Mouse (Mus musculus) stomach, embryonic 15.5 days (tissue): ENCODE data around the gene Lin9. TPM values are rescaled to one million over a fixed set of nuclear protein-coding genes. Genes with fewer than 3 reads are reported as not detected.

Experiments used
- ATAC-seq: fragments of 200-750 bp; cut with Nextera tagmentation; 2 replicates; pipeline ENCODE4 v1.8.0; 2017; ENCODE audit warnings: low read depth, moderate number of reproducible peaks, moderate TSS enrichment; ENCODE audit not compliant: insufficient read depth, low FRiP score
- H3K27ac ChIP-seq: fragments of 300-500 bp; sonication (generic); 2 replicates; pipeline ENCODE4 v1.5.1; 2015; ENCODE audit warnings: mild to moderate bottlenecking, inconsistent platforms
- H3K27me3 ChIP-seq: fragments of 300-500 bp; sonication (generic); replicated peaks from 2 replicates; pipeline ENCODE4 v1.6.1; 2015; ENCODE audit warnings: inconsistent platforms
- H3K36me3 ChIP-seq: fragments of 300-500 bp; sonication (generic); 2 replicates; pipeline ENCODE4 v1.6.1; 2015; ENCODE audit warnings: inconsistent platforms
- H3K4me1 ChIP-seq: fragments of 300-500 bp; sonication (generic); 2 replicates; pipeline ENCODE4 v1.6.1; 2015; ENCODE audit warnings: inconsistent platforms
- H3K4me2 ChIP-seq: fragments of 300-500 bp; sonication (generic); 2 replicates; pipeline ENCODE4 v1.6.1; 2015; ENCODE audit warnings: mild to moderate bottlenecking, inconsistent platforms
- H3K4me3 ChIP-seq: fragments of 300-500 bp; sonication (generic); replicated peaks from 2 replicates; pipeline ENCODE4 v1.5.1; 2015; ENCODE audit warnings: inconsistent platforms
- H3K9ac ChIP-seq: fragments of 300-500 bp; sonication (generic); 2 replicates; pipeline ENCODE4 v1.6.1; 2015; ENCODE audit warnings: inconsistent platforms
- H3K9me3 ChIP-seq: fragments of 300-500 bp; sonication (generic); 2 replicates; pipeline ENCODE4 v1.6.1; 2016; ENCODE audit warnings: inconsistent platforms
- WGBS: fragments of 180-500 bp; shearing (Covaris S2); methylation state at CpG from one replicate; pipeline ENCODE4 v1.1.7; 2015; 5-methylcytosine and 5-hydroxymethylcytosine counted together
- polyA plus RNA-seq: library from polyadenylated mRNA; unstranded; fragments of >200 nt; fragmentation: Nextera tagmentation; extraction: Ambion mirVana; gene quantifications from 2 replicates; pipeline ENCODE4 v1.2.1, GENCODE M21; 2015

Lin9 gene
- polyA plus RNA-seq, 1 experiment from 2014 or later = 18.0 TPM

GRCm38 (mm10) chr1:180708935-180709776 lies 68.2 kb downstream of the Lin9 start:
- no peak overlapping the region for H3K27ac ChIP-seq
- no peaks in the 10 kb centered on the region for H3K9me3 ChIP-seq
- H3K4me2 ChIP-seq = no peak overlapping the region
- H3K36me3 ChIP-seq = no peaks in the 10 kb centered on the region
- 56% methylated on average over 14 of the region's 14 CpGs for WGBS
- H3K27me3 ChIP-seq = no peaks in the 10 kb centered on the region
- H3K4me3 ChIP-seq = no peak overlapping the region
- no peak overlapping the region for H3K9ac ChIP-seq
- ATAC-seq = no peak
- H3K4me1 ChIP-seq = no peaks in the 10 kb centered on the region

- no peaks in the 10 kb centered on the region for H3K27me3 ChIP-seq
- no peak overlapping the region for H3K4me3 ChIP-seq
- H3K9ac ChIP-seq = no peak overlapping the region
- H3K4me1 ChIP-seq = no peaks in the 10 kb centered on the region; the same call in 1 of the 2 replicates
- H3K9me3 ChIP-seq = no peaks in the 10 kb centered on the region
- ATAC-seq = no peak
- H3K4me2 ChIP-seq = no peak overlapping the region
- no peak overlapping the region for H3K27ac ChIP-seq
- WGBS = 76% methylated on average over 5 of the region's 5 CpGs
- H3K36me3 ChIP-seq = no peaks in the 10 kb centered on the region
These were observed 77.8 kb downstream of the Lin9 start for GRCm38 (mm10) chr1:180718756-180719155.

- H3K4me2 ChIP-seq = no peak overlapping the region
- no peaks in the 10 kb centered on the region for H3K36me3 ChIP-seq
- H3K4me3 ChIP-seq = no peak overlapping the region
- no peak overlapping the region for H3K9ac ChIP-seq
- H3K4me1 ChIP-seq = no peaks in the 10 kb centered on the region; the same call in 1 of the 2 replicates
- 77% methylated on average over 6 of the region's 6 CpGs for WGBS
- H3K9me3 ChIP-seq = no peaks in the 10 kb centered on the region
- no peaks in the 10 kb centered on the region for H3K27me3 ChIP-seq
- no peak overlapping the region for H3K27ac ChIP-seq
- ATAC-seq = no peak
These were observed 78.5 kb downstream of the Lin9 start for GRCm38 (mm10) chr1:180719483-180719882.

- 0 out of 2 replicates have a peak, but pooled peaks cover 2% of the 10 kb centered on the region for H3K4me1 ChIP-seq
- ATAC-seq = 0 out of 2 replicates have a peak, but pooled peaks have one; percentile 53
- H3K27me3 ChIP-seq = no peaks in the 10 kb centered on the region
- no peak overlapping the region for H3K27ac ChIP-seq
- H3K36me3 ChIP-seq = no peaks in the 10 kb centered on the region
- WGBS = 47% methylated on average over 5 of the region's 5 CpGs
- no peak overlapping the region for H3K9ac ChIP-seq
- no peaks in the 10 kb centered on the region for H3K9me3 ChIP-seq
- H3K4me2 ChIP-seq = no peak overlapping the region
- H3K4me3 ChIP-seq = no peak overlapping the region
These were observed 79.2 kb downstream of the Lin9 start for GRCm38 (mm10) chr1:180719951-180720689.

GRCm38 (mm10) chr1:180722608-180723007 lies 81.7 kb downstream of the Lin9 start:
- no peak overlapping the region for H3K4me3 ChIP-seq
- WGBS = 53% methylated on average over 1 of the region's 1 CpGs
- H3K27me3 ChIP-seq = no peaks in the 10 kb centered on the region
- H3K9me3 ChIP-seq = no peaks in the 10 kb centered on the region
- H3K9ac ChIP-seq = no peak overlapping the region
- H3K36me3 ChIP-seq = no peaks in the 10 kb centered on the region
- ATAC-seq = no peak
- no peak overlapping the region for H3K4me2 ChIP-seq
- no peak overlapping the region for H3K27ac ChIP-seq
- peaks cover 9% of the 10 kb centered on the region for H3K4me1 ChIP-seq

GRCm38 (mm10) chr1:180723701-180724238 lies 82.8 kb downstream of the Lin9 start:
- no peak overlapping the region for H3K4me3 ChIP-seq
- no peaks in the 10 kb centered on the region for H3K27me3 ChIP-seq
- no peak for ATAC-seq
- H3K36me3 ChIP-seq = no peaks in the 10 kb centered on the region
- no peaks in the 10 kb centered on the region for H3K9me3 ChIP-seq
- no peak overlapping the region for H3K4me2 ChIP-seq
- H3K4me1 ChIP-seq = peaks cover 17% of the 10 kb centered on the region
- no peak overlapping the region for H3K27ac ChIP-seq
- WGBS = 36% methylated on average over 1 of the region's 1 CpGs
- no peak overlapping the region for H3K9ac ChIP-seq

- H3K9me3 ChIP-seq = no peaks in the 10 kb centered on the region
- peak; percentile 95 for ATAC-seq
- no peaks in the 10 kb centered on the region for H3K27me3 ChIP-seq
- H3K4me2 ChIP-seq = peak within 1 kb of the TSS; percentile 70
- WGBS = under 1% methylated on average over 52 of the region's 52 CpGs
- no peaks in the 10 kb centered on the region for H3K36me3 ChIP-seq
- H3K9ac ChIP-seq = peak within 1 kb of the TSS; percentile 98
- peak within 1 kb of the TSS; percentile 100 for H3K4me3 ChIP-seq
- peak within 1 kb of the TSS; percentile 92 for H3K27ac ChIP-seq
- peaks cover 23% of the 10 kb centered on the region for H3K4me1 ChIP-seq
These were observed 84.8 kb downstream of the Lin9 start, which contains the start of gene Acbd3 for GRCm38 (mm10) chr1:180725704-180726179. Gene Acbd3 (plus strand): TSS chr1:180726043.

- H3K4me3 ChIP-seq = peak overlapping the region; percentile 100
- H3K36me3 ChIP-seq = no peaks in the 10 kb centered on the region
- H3K4me2 ChIP-seq = peak overlapping the region; percentile 70
- peak overlapping the region; percentile 92 for H3K27ac ChIP-seq
- WGBS = under 1% methylated on average over 42 of the region's 42 CpGs
- H3K9ac ChIP-seq = peak overlapping the region; percentile 98
- no peaks in the 10 kb centered on the region for H3K9me3 ChIP-seq
- no peaks in the 10 kb centered on the region for H3K27me3 ChIP-seq
- H3K4me1 ChIP-seq = peaks cover 23% of the 10 kb centered on the region
- peak; percentile 79 for ATAC-seq
These were observed 85.2 kb downstream of the Lin9 start for GRCm38 (mm10) chr1:180726183-180726582.

- no peak for ATAC-seq
- Histone ChIP-seq H3K4me2 (no peak overlapping the region), H3K4me1 (peaks cover 23% of the 10 kb centered on the region), H3K27me3 (no peaks in the 10 kb centered on the region), H3K27ac (no peak overlapping the region), H3K9ac (no peak overlapping the region), H3K36me3 (peaks cover under 1% of the 10 kb centered on the region), H3K9me3 (no peaks in the 10 kb centered on the region), H3K4me3 (no peak overlapping the region)
- WGBS = 89% methylated on average over 3 of the region's 3 CpGs
These were observed 88.3 kb downstream of the Lin9 start for GRCm38 (mm10) chr1:180729231-180729630.
